Mouse (Mus musculus): ENCODE data around the gene Ube2j1.

Ube2j1 gene

DNA sequence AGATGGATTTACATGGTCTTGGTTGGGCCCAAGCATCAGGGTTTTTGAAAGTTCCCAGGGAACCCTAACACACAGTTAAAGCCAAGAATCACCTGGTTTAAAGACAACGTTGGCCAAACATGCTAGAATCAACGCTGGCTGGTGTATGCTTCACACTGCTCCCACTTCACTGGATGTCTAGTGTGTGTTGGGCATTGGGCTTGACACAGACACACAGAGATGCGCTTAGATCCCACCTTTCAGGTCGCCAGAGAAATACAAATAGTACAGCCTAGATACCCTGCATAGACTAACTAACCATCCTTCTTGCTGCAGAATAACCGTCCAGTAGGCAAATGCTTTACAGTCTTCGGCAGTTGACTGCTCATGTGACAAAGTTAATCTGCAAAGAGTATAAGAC, 39.1 kb downstream of the Ube2j1 start:
- DNase-seq (ENCODE audit: low read depth in 2 of 2, low spot score in 2 of 2): no peak

GRCm38 (mm10) chr4:33071337-33071736, 40.1 kb downstream of the Ube2j1 start:
- DNase-seq (ENCODE audit: low read depth in 2 of 2, low spot score in 2 of 2): no peak

- peak; percentile 61 to 75 for DNase-seq (ENCODE audit: low read depth in 2 of 2, low spot score in 2 of 2)
These were observed 41.4 kb downstream of the Ube2j1 start for GRCm38 (mm10) chr4:33072526-33073161.

DNA sequence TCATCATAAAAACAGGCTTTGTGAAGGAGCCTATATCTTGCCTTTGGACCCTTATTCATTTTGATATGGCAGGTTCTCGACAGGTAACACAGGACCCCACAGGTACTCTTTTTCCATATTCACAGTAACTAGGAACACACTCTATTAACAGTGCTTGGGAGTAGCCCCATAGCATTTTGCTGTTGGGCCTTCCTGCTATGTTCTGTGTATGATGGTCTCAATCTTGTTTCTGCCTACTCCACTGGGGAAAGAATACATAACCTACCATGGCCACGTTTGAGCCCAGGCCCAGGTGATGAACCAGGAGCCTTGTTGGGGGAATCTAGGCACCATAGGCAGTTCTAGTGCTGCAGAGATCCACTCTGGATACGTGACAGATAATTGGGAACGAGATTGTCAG, 43.2 kb downstream of the Ube2j1 start:
- no peak for DNase-seq (ENCODE audit: low read depth in 2 of 2, low spot score in 2 of 2)

GRCm38 (mm10) chr4:33074851-33075250, 43.6 kb downstream of the Ube2j1 start:
- no peak for DNase-seq (ENCODE audit: low read depth in 2 of 2, low spot score in 2 of 2)

GRCm38 (mm10) chr4:33075776-33076524, 44.7 kb downstream of the Ube2j1 start:
- DNase-seq (ENCODE audit: low read depth in 2 of 2, low spot score in 2 of 2): no peak

DNA sequence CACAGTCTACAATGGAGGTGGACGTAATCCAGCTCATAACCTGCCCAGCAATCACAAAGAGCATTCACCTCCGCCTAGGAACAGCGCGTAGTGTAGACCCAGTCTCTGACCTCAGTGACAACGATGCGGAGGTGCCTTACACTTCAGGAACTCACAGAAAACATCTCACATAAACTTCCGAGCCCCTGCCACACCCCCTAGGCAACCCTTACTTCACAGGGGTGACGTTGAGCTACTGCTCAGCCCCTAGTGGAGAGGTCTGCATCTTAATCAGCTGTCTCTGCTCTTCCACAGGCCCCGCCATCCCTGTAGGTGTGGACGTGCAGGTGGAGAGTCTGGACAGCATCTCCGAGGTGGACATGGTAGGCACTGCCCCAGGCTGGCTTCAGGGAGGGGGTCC, 45.9 kb downstream of the Ube2j1 start:
- peak; percentile 10 to 39 for DNase-seq (ENCODE audit: low read depth in 2 of 2, low spot score in 2 of 2)

DNA sequence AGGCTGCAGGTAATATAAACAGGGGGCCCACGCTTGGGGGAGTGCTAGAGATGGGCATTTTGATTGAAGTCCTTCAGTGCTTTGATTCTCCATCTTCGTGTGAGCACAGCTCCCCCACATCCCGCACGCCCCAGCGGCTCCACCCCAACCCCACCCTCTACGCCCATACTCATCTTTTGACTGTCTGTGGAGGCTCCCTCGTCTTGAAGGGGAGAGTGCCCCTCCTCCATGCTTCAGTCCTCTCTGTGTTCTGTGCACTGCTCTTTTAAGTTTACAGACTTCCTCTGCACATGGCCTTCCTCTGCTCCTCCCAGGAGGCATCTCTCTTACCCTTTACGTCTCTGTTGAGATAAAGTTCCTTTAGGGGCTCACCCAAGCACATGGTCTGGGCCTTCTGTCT, 46.5 kb downstream of the Ube2j1 start:
- DNase-seq (ENCODE audit: low read depth in 2 of 2, low spot score in 2 of 2): no peak

DNA sequence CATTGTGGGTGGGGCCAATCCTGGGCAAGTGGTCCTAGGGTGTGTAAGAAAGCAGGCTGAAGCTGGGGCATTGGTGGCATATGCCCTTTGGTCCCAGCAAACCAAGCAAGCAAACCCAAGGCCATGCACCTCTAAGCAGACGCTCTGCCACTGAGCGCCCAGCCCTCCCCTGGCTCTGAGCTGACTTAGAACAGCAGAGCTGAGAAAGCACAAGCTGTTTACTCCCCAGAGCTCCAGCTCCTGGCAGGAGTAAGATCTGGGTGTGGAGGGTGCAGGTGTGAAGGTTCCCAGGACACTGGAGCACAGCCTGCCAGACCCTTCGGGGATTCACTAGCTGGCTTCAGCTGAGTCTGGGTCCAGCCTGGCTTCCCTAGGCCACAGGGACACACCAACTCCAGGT, 47.3 kb downstream of the Ube2j1 start:
- DNase-seq (ENCODE audit: low read depth in 2 of 2, low spot score in 2 of 2): no peak

GRCm38 (mm10) chr4:33099118-33099694, 68.0 kb downstream of the Ube2j1 start:
- no peak for DNase-seq (ENCODE audit: low read depth in 2 of 2, low spot score in 2 of 2)

Measured in CD8-positive naive resting alpha-beta T cell, adult 2 months (primary cell).